Mouse (Mus musculus) small intestine, adult 2 months (tissue): ENCODE measurements around the gene Bcr.

Experiments
- CTCF ChIP-seq: fragments of 200-500 bp; IDR thresholded peaks from 2 replicates; pipeline ENCODE4 v1.5.1; 2012; ENCODE audit warnings: low read depth, mild to moderate bottlenecking, control low read depth, inconsistent platforms, low read length, moderate library complexity, mixed read lengths; ENCODE audit not compliant: insufficient replicate concordance, insufficient read length; ENCODE audit errors: extremely low read depth
- POLR2A ChIP-seq: fragments of 200-500 bp; IDR thresholded peaks from 2 replicates; pipeline ENCODE4 v1.6.1; 2012; ENCODE audit warnings: low read depth, mild to moderate bottlenecking, control low read depth, inconsistent platforms, low read length, moderate library complexity

DNA sequence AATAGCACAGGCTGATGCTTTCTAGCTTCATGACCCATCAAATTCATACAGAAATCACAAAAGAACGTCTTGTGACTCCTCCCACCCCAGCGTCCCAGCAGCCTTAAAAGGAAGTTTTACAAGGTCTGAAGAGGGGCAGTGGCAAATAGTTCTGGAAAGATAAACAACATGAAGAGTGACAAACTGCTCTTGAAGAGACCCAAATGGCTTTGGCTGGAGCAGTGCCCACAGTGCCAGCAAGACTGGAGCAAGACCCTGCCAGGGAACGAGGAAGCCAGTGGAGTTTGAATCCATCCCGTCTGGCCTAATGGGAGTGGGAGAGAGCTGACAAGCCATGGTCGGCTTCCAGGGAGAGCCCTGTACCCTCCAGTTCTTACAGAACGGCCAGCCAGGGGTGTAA lies 126.2 kb downstream of the Bcr start:
- TF ChIP-seq POLR2A = no peak
- TF ChIP-seq CTCF = no peak
